Mouse (Mus musculus): Measurements from ENCODE around the gene Dedd2.

Gene Dedd2

GRCm38 (mm10) chr7:25218705-25219415, 1.6 kb downstream of the Dedd2 start:
- DNase-seq (ENCODE audit: low spot score in 2 of 2), result peak in 1 of 2 experiments; percentile 58

- no peak for DNase-seq (ENCODE audit: low spot score in 2 of 2)
Observed at GRCm38 (mm10) chr7:25217653-25218395, 2.6 kb downstream of the Dedd2 start.

- no peak for DNase-seq (ENCODE audit: low spot score in 2 of 2)
Observed at GRCm38 (mm10) chr7:25214172-25214571, 6.2 kb downstream of the Dedd2 start.

GRCm38 (mm10) chr7:25213099-25213498, 7.3 kb downstream of the Dedd2 start:
- DNase-seq (ENCODE audit: low spot score in 2 of 2), result no peak

GRCm38 (mm10) chr7:25210482-25210881, 9.9 kb downstream of the Dedd2 start:
- no peak for DNase-seq (ENCODE audit: low spot score in 2 of 2)

- DNase-seq (ENCODE audit: low spot score in 2 of 2), result peak in 1 of 2 experiments; percentile 36
Observed at GRCm38 (mm10) chr7:25209161-25209622, 11.2 kb downstream of the Dedd2 start.

GRCm38 (mm10) chr7:25206094-25206830, 14.2 kb downstream of the Dedd2 start:
- DNase-seq (ENCODE audit: low spot score in 2 of 2), result no peak

- no peak for DNase-seq (ENCODE audit: low spot score in 2 of 2)
Observed at GRCm38 (mm10) chr7:25205355-25206093, 14.9 kb downstream of the Dedd2 start.

- DNase-seq (ENCODE audit: low spot score in 2 of 2), result peak; percentile 51 to 64
Observed at GRCm38 (mm10) chr7:25203624-25204023, 16.8 kb downstream of the Dedd2 start.

GRCm38 (mm10) chr7:25197384-25198018, 22.9 kb downstream of the Dedd2 start:
- peak in 1 of 2 experiments; percentile 39 for DNase-seq (ENCODE audit: low spot score in 2 of 2)

- no peak for DNase-seq (ENCODE audit: low spot score in 2 of 2)
Observed at GRCm38 (mm10) chr7:25196107-25196506, 24.3 kb downstream of the Dedd2 start.

GRCm38 (mm10) chr7:25195148-25195547, 25.3 kb downstream of the Dedd2 start:
- no peak for DNase-seq (ENCODE audit: low spot score in 2 of 2)

GRCm38 (mm10) chr7:25192110-25192509, 28.3 kb downstream of the Dedd2 start:
- no peak for DNase-seq (ENCODE audit: low spot score in 2 of 2)

- no peak for DNase-seq (ENCODE audit: low spot score in 2 of 2)
Observed at GRCm38 (mm10) chr7:25190806-25191205, 29.6 kb downstream of the Dedd2 start.

GRCm38 (mm10) chr7:25187662-25188650, 32.5 kb downstream of the Dedd2 start:
- DNase-seq (ENCODE audit: low spot score in 2 of 2), result peak; percentile 74 to 81

GRCm38 (mm10) chr7:25184091-25184490, 36.3 kb downstream of the Dedd2 start:
- DNase-seq (ENCODE audit: low spot score in 2 of 2), result no peak

GRCm38 (mm10) chr7:25181814-25182213, 38.6 kb downstream of the Dedd2 start:
- no peak for DNase-seq (ENCODE audit: low spot score in 2 of 2)

GRCm38 (mm10) chr7:25181331-25181790, 39.1 kb downstream of the Dedd2 start:
- DNase-seq (ENCODE audit: low spot score in 2 of 2), result no peak

- no peak for DNase-seq (ENCODE audit: low spot score in 2 of 2)
Observed at GRCm38 (mm10) chr7:25180512-25180911, 39.9 kb downstream of the Dedd2 start.
